Comparison of ENCODE assay signal across 15 mouse cellular contexts in the genomic region with DNA sequence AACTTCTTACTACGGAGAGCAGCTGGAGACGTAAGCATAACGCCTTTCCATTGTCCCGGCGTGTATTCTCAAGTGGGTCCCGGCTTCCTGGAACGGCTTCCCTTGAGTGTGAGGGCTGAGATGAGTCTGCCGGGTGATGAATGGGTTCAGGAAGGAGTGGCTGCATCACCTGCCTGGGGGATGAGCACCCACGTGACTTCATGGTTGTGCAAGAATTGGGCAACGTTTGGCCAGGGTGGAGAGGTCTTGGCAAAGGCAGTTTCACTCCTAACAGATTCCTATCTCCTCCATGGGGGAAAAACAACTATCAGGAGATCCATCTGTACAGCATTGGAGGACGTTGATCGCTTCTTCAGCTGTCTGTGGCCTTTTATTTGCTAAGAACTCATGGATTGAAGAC. TPM values are rescaled to one million over a fixed set of nuclear protein-coding genes. Genes with fewer than 3 reads are reported as not detected.
A peak's percentile ranks its signal among the peaks of the same experiment; 100 is the strongest.
DNase-seq lines count a peak whose midpoint lies in the region; ATAC-seq and TF ChIP-seq lines count a peak whose summit lies in the region.
"Had no signal": no experiment of that assay in that cellular context is flagged by ENCODE, and none has a peak within 500 bp of the region (broad histone marks: within the 10 kb centered on the region; RNA-seq: fewer than 3 reads in every experiment).

No protein-coding gene starts in this region.

- TF ChIP-seq POLR2A in thymus, adult 2 months (IDR thresholded peaks at IDR 0.05; ENCODE audit: control insufficient read depth, extremely low read depth, insufficient read depth, low read length, poor library complexity) = no peak

- H3K27me3 ChIP-seq in liver, embryonic 13.5 days = no peaks in the 10 kb centered on the region
- H3K27me3 ChIP-seq in thymus, adult 2 months (ENCODE audit: control insufficient read depth, insufficient read depth, low read length) = no peaks in the 10 kb centered on the region
- no peaks in the 10 kb centered on the region for H3K27me3 ChIP-seq in forebrain, embryonic 12.5 days
- H3K27me3 ChIP-seq: CH12.LX; hindbrain, embryonic 15.5 days; lung, embryonic 15.5 days had no signal

- peak; percentile 81 for DNase-seq in adrenal gland, adult 2 months
- no peak for DNase-seq in adrenal gland, postnatal 4 days (ENCODE audit: low spot score in 2 of 2)
- DNase-seq in kidney, postnatal 25 days = peak; percentile 38 to 77
- no peak for DNase-seq in kidney, postnatal 10 days
- no peak for DNase-seq in liver, embryonic 13.5 days
- peak; percentile 82 for DNase-seq in lung, postnatal 36 days
- DNase-seq in thymus, adult 2 months = no peak
- DNase-seq: cerebellum, adult 2 months; heart, postnatal 14 days; thymus, postnatal 4 days had no signal

- H3K27ac ChIP-seq in liver, embryonic 13.5 days = no peak overlapping the region
- no peak overlapping the region for H3K27ac ChIP-seq in thymus, adult 2 months (ENCODE audit: control insufficient read depth, insufficient read depth, low read length)
- no peak overlapping the region for H3K27ac ChIP-seq in forebrain, embryonic 12.5 days
- H3K27ac ChIP-seq: hindbrain, embryonic 15.5 days; lung, embryonic 15.5 days; midbrain, embryonic 10.5 days had no signal

- no peaks in the 10 kb centered on the region for H3K36me3 ChIP-seq in liver, embryonic 13.5 days
- H3K36me3 ChIP-seq in thymus, adult 2 months (ENCODE audit: control insufficient read depth, insufficient read depth, low read length) = no peaks in the 10 kb centered on the region
- H3K36me3 ChIP-seq in forebrain, embryonic 12.5 days (replicated peaks) = no peaks in the 10 kb centered on the region
- H3K36me3 ChIP-seq: hindbrain, embryonic 15.5 days; lung, embryonic 15.5 days; midbrain, embryonic 10.5 days had no signal

- 58% methylated on average over 12 of the region's 12 CpGs for WGBS in liver, embryonic 13.5 days (ENCODE audit: insufficient replicate concordance)
- WGBS in thymus, adult 2 months = 90% methylated on average over 12 of the region's 12 CpGs
- WGBS in forebrain, embryonic 12.5 days = 89% methylated on average over 12 of the region's 12 CpGs

- peak; percentile 26; the same call in 1 of the 2 replicates for ATAC-seq in liver, embryonic 13.5 days (ENCODE audit: low read depth)
- ATAC-seq in forebrain, embryonic 12.5 days (ENCODE audit: low FRiP score) = no peak

- H3K4me2 ChIP-seq in liver, embryonic 13.5 days = no peak overlapping the region
- no peak overlapping the region for H3K4me2 ChIP-seq in forebrain, embryonic 12.5 days
- H3K4me2 ChIP-seq: hindbrain, embryonic 15.5 days; lung, embryonic 15.5 days had no signal

- H3K9me3 ChIP-seq in liver, embryonic 13.5 days (replicated peaks) = no peaks in the 10 kb centered on the region
- no peaks in the 10 kb centered on the region for H3K9me3 ChIP-seq in forebrain, embryonic 12.5 days
- H3K9me3 ChIP-seq: hindbrain, embryonic 15.5 days; lung, embryonic 15.5 days; midbrain, embryonic 10.5 days had no signal

- H3K4me1 ChIP-seq in liver, embryonic 13.5 days (replicated peaks) = 0 out of 2 replicates have a peak, but pooled peaks cover 9% of the 10 kb centered on the region
- H3K4me1 ChIP-seq in thymus, adult 2 months (replicated peaks; ENCODE audit: control insufficient read depth, insufficient read depth, low read length) = peaks cover 5% of the 10 kb centered on the region
- H3K4me1 ChIP-seq in forebrain, embryonic 12.5 days = no peaks in the 10 kb centered on the region; the same call in 1 of the 2 replicates

- TF ChIP-seq CTCF in thymus, adult 2 months (IDR thresholded peaks at IDR 0.05; ENCODE audit: borderline replicate concordance, control insufficient read depth, extremely low read depth, insufficient read depth, low read length, poor library complexity) = no peak

- no peak overlapping the region for H3K4me3 ChIP-seq in liver, embryonic 13.5 days (replicated peaks)
- no peak overlapping the region for H3K4me3 ChIP-seq in thymus, adult 2 months (ENCODE audit: control insufficient read depth, insufficient read depth, low read length)
- no peak overlapping the region for H3K4me3 ChIP-seq in forebrain, embryonic 12.5 days (replicated peaks)
- H3K4me3 ChIP-seq: hindbrain, embryonic 15.5 days; lung, embryonic 15.5 days; midbrain, embryonic 10.5 days had no signal

- H3K9ac ChIP-seq in liver, embryonic 13.5 days = no peak overlapping the region
- no peak overlapping the region for H3K9ac ChIP-seq in forebrain, embryonic 12.5 days
- H3K9ac ChIP-seq: hindbrain, embryonic 15.5 days; lung, embryonic 15.5 days had no signal

RNA-seq across cellular contexts. Expression of a gene that starts 23.0 kb away (rescaled TPM):
- total RNA-seq in adrenal gland, adult 2 months (2021) = 100 to 1,000 TPM; 178 to 179 TPM
- polyA plus RNA-seq in adrenal gland, adult 2 months (2012; rRNA removed) = 97.2 and 155 TPM in 2 replicates
- total RNA-seq in adrenal gland, postnatal 4 days (2021) = 100 to 1,000 TPM; 129 to 150 TPM
- polyA plus RNA-seq in liver, embryonic 13.5 days (2015; fragmentation: Nextera tagmentation; extraction: Ambion mirVana) = 1.3 and 1.4 TPM in 2 replicates
- polyA plus RNA-seq in thymus, adult 2 months (2012; rRNA removed) = 16.6 and 18.9 TPM in 2 replicates
- 2.8 and 3.3 TPM in 2 replicates for polyA plus RNA-seq in forebrain, embryonic 12.5 days (2016; fragmentation: Nextera tagmentation; extraction: Ambion mirVana)

Comparison
In these comparisons a context has a peak if more than half of its experiments do, and no peak if none do; other contexts are left out.
1. DNase-seq: peak in adrenal gland, adult 2 months (single experiment), kidney, postnatal 25 days (2 of 2) and lung, postnatal 36 days (single experiment); none in adrenal gland, postnatal 4 days (0 of 2), kidney, postnatal 10 days (single experiment), liver, embryonic 13.5 days (single experiment) and thymus, adult 2 months (single experiment).